Mouse (Mus musculus) forebrain, embryonic 13.5 days (tissue): ENCODE measurements around the gene Gm19965. TPM values are rescaled to one million over a fixed set of nuclear protein-coding genes. Genes with fewer than 3 reads are reported as not detected.

ENCODE experiments used
- ATAC-seq: fragments of 200-750 bp; cut with Nextera tagmentation; 2 replicates; pipeline ENCODE4 v1.8.0; 2017
- H3K27ac ChIP-seq: fragments of 300-500 bp; sonication (generic); 2 replicates; pipeline ENCODE4 v1.5.1; 2015; ENCODE audit warnings: inconsistent platforms, mild to moderate bottlenecking, moderate library complexity
- H3K27me3 ChIP-seq: fragments of 300-500 bp; sonication (generic); 2 replicates; pipeline ENCODE4 v1.6.1; 2015; ENCODE audit warnings: mild to moderate bottlenecking, inconsistent platforms
- H3K36me3 ChIP-seq: fragments of 300-500 bp; sonication (generic); 2 replicates; pipeline ENCODE4 v1.6.1; 2015; ENCODE audit warnings: mild to moderate bottlenecking, inconsistent platforms; ENCODE audit not compliant: poor library complexity, severe bottlenecking
- H3K4me1 ChIP-seq: fragments of 300-500 bp; sonication (generic); 2 replicates; pipeline ENCODE4 v1.6.1; 2015; ENCODE audit warnings: inconsistent platforms
- H3K4me2 ChIP-seq: fragments of 300-500 bp; sonication (generic); 2 replicates; pipeline ENCODE4 v1.6.1; 2015; ENCODE audit warnings: inconsistent platforms, mild to moderate bottlenecking, moderate library complexity
- H3K4me3 ChIP-seq: fragments of 300-500 bp; sonication (generic); 2 replicates; pipeline ENCODE4 v1.5.1; 2015; ENCODE audit warnings: mild to moderate bottlenecking, inconsistent platforms
- H3K9ac ChIP-seq: fragments of 300-500 bp; sonication (generic); 2 replicates; pipeline ENCODE4 v1.6.1; 2015; ENCODE audit warnings: mild to moderate bottlenecking, inconsistent platforms
- H3K9me3 ChIP-seq: fragments of 300-500 bp; sonication (generic); replicated peaks from 2 replicates; pipeline ENCODE4 v1.6.1; 2016; ENCODE audit warnings: inconsistent platforms
- WGBS: fragments of 180-500 bp; shearing (Covaris S2); methylation state at CpG from one replicate; pipeline ENCODE4 v1.1.7; 2015; 5-methylcytosine and 5-hydroxymethylcytosine counted together
- polyA plus RNA-seq: library from polyadenylated mRNA; unstranded; fragments of >200 nt; fragmentation: Nextera tagmentation; extraction: Ambion mirVana; gene quantifications from 2 replicates; pipeline ENCODE4 v1.2.1, GENCODE M21; 2015

Gm19965 gene
- not detected in 2 replicates for polyA plus RNA-seq

GRCm38 (mm10) chr1:116802683-116803082 is at the start of gene Gm19965:
Gene Gm19965 (plus strand): TSS chr1:116802983.
- no peaks in the 10 kb centered on the region for H3K9me3 ChIP-seq
- no peak for ATAC-seq
- no peaks in the 10 kb centered on the region for H3K36me3 ChIP-seq
- WGBS, result 81% methylated on average over 3 of the region's 3 CpGs
- no peak within 1 kb of the TSS for H3K4me2 ChIP-seq
- H3K27me3 ChIP-seq, result no peaks in the 10 kb centered on the region
- no peak within 1 kb of the TSS for H3K27ac ChIP-seq
- H3K4me3 ChIP-seq, result no peak within 1 kb of the TSS
- no peaks in the 10 kb centered on the region for H3K4me1 ChIP-seq
- H3K9ac ChIP-seq, result no peak within 1 kb of the TSS

- ATAC-seq, result no peak
- 91% methylated on average over 8 of the region's 8 CpGs for WGBS
Measured at GRCm38 (mm10) chr1:116782471-116782989, 20.3 kb upstream of the Gm19965 start.

More at GRCm38 (mm10) chr1:116782471-116782989, 20.3 kb upstream of the Gm19965 start:
- Histone ChIP-seq H3K4me3 (no peak overlapping the region), H3K4me2 (no peak overlapping the region), H3K9ac (no peak overlapping the region), H3K36me3 (no peaks in the 10 kb centered on the region), H3K27ac (no peak overlapping the region), H3K4me1 (no peaks in the 10 kb centered on the region), H3K27me3 (no peaks in the 10 kb centered on the region), H3K9me3 (no peaks in the 10 kb centered on the region)
